Mouse (Mus musculus): ENCODE results near the gene Golga4.

Gene Golga4

DNA sequence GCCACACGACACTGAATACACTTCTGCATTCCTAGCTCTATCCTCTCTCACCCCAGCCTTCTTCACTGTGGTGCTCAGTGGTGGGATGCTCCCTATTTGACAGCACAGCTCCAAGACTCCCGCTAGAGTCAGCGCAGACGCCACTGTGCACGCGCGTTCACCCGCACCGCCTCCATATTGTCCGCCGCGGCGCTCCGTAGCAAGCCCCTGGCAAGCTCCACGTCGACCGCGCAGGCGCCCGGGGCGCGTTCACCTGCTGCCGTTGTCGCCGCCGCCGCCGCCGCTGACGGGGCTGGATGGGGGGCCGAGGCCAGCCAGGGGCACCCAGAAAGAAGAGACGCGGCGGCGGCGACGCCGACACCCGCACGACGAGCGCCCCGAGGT, at the start of gene Golga4:
Golga4 (plus strand) TSS at position 248 of the 384 bp plus-strand sequence.
- DNase-seq (ENCODE audit: low read depth) = peak; percentile 85

GRCm38 (mm10) chr9:118456405-118456804, 49.7 kb upstream of the Golga4 start:
- DNase-seq (ENCODE audit: low read depth) = peak; percentile 42

DNA sequence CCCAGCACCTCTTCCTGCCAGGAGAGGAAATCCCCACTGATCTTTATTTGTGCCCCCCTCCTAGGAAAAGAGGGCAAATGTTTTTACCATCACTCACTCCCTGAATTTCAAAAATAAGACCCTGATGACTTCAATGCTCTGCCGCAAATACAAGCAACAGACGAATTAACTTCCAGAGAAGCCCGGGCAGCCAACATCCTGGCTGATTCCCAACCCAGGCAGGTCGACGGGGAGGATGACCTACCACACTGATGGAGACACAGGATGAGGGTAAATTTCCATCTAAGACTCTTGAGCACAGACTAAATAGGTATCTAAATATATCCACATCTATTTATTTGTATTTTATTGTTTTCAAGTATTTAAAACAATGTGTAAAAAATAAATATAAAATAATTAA, 48.0 kb upstream of the Golga4 start:
- DNase-seq (ENCODE audit: low read depth) = no peak

DNA sequence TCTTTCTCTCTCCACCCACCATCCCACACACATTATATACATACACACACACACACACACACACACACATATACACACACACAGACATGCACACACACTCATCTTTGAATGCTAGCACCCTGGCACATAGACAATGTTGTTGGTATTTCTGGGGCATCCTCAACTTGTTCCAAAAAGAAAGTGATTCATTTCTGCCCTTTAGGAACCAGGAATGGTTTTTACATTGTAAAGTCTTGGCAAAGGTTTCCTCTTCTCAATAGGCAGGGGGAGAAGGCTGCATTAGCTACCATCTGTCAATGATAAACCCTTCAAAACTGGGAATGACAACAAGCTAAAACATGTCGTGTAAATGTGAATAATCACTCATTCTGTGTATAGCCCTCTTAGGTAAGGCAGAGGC, 42.0 kb upstream of the Golga4 start:
- no peak for DNase-seq (ENCODE audit: low read depth)

- no peak for DNase-seq (ENCODE audit: low read depth)
Observed at GRCm38 (mm10) chr9:118468301-118468700, 37.8 kb upstream of the Golga4 start.

- DNase-seq (ENCODE audit: low read depth) = no peak
Observed at GRCm38 (mm10) chr9:118469272-118469671, 36.8 kb upstream of the Golga4 start.

- DNase-seq (ENCODE audit: low read depth) = no peak
Observed at GRCm38 (mm10) chr9:118471296-118471695, 34.8 kb upstream of the Golga4 start.

- DNase-seq (ENCODE audit: low read depth) = peak; percentile 28
Observed at GRCm38 (mm10) chr9:118476211-118476765, 29.8 kb upstream of the Golga4 start.

- DNase-seq (ENCODE audit: low read depth) = no peak
Observed at GRCm38 (mm10) chr9:118476766-118477271, 29.2 kb upstream of the Golga4 start.

- DNase-seq (ENCODE audit: low read depth) = peak; percentile 50
Observed at GRCm38 (mm10) chr9:118477281-118477931, 28.7 kb upstream of the Golga4 start.

- peak; percentile 28 for DNase-seq (ENCODE audit: low read depth)
Observed at GRCm38 (mm10) chr9:118477961-118478360, 28.1 kb upstream of the Golga4 start, which contains the start of gene Eomes. Eomes (plus strand) TSS chr9:118478212.

DNA sequence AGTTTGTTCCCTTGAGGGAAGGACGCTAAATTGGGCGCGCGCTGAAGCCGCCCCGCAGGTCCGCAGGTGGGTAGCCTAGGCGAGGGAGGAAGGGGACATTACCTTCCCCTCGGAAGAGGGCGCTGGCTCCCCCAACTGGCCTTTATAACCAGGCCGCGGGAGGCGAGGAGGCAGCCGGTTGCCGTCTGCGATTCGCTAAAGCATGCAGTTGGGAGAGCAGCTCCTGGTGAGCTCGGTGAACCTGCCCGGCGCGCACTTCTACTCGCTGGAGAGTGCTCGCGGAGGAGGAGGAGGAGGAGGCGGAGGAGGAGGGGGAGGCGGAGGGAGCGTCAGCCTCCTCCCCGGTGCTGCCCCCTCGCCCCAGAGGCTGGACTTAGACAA, 27.6 kb upstream of the Golga4 start:
- peak; percentile 57 for DNase-seq (ENCODE audit: low read depth)

- peak; percentile 64 for DNase-seq (ENCODE audit: low read depth)
Observed at GRCm38 (mm10) chr9:118478839-118479507, 27.1 kb upstream of the Golga4 start.

- no peak for DNase-seq (ENCODE audit: low read depth)
Observed at GRCm38 (mm10) chr9:118479508-118480291, 26.4 kb upstream of the Golga4 start.

DNA sequence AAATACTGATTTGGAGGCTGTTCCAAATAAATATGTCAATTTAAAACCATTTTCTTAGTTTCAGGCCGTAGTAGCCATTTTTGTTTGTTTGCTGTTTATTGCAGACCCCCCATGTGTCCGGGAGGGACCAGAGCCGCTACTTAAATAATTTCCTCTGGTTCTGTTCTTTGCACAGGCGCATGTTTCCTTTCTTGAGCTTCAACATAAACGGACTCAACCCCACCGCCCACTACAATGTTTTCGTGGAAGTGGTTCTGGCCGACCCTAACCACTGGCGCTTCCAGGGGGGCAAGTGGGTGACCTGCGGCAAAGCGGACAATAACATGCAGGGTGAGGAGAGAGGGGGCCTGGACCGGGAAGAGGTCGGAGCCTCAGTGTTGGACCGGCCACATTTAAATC, 25.8 kb upstream of the Golga4 start:
- no peak for DNase-seq (ENCODE audit: low read depth)

DNA sequence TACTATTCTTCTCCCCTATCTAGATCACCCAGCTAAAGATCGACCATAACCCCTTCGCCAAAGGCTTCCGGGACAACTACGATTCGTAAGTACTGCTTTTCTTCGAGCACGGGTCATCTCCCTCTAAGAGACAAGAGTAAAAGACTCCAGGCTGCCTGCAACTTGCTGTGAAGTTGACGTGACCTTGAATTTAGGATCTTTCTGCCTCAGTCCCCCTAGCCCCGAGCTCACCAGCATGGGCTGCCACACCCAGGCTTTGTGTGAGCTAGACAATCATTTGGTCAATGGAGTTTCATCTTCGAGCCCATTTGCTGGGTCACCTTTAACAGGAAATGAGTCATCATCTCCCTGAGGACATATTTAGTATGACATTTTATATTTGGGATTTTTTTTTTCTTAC, 23.9 kb upstream of the Golga4 start:
- DNase-seq (ENCODE audit: low read depth) = no peak

- DNase-seq (ENCODE audit: low read depth) = no peak
Observed at GRCm38 (mm10) chr9:118486361-118487095, 19.5 kb upstream of the Golga4 start.

DNA sequence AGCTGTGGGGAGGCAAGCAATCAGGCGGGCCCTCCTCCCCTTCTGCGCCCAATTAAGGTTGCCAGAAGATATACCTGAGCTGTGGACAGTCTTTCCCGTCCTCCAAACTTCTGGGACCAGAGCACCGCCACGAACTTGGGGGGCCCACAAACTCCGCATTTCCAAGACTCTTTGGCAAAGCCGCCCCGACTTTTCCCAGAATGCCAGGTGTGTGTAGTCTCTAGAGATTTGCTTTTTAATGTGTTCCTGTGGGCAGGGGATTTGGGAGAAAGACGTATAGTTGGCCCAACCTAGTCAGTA, 19.0 kb upstream of the Golga4 start:
- DNase-seq (ENCODE audit: low read depth) = no peak

DNA sequence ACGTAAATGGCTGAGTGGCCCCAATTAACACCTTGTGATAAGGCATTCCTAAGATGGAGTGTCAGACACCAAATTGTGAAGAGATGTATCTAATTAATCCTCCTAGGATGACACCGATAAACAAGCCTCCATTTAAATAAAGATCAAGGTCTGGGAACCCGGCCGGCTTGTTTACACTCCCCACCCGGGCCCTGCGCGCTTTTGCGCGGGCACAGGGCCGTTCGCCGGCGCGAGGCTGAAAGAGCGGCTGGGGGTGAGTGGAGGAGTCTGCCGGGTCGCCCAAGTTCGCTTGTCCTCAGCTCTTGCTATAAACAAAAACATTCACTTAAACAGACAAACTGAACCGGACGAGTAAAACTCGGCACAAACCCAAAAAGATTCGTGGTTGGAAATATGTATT, 18.4 kb upstream of the Golga4 start:
- peak; percentile 43 for DNase-seq (ENCODE audit: low read depth)

DNA sequence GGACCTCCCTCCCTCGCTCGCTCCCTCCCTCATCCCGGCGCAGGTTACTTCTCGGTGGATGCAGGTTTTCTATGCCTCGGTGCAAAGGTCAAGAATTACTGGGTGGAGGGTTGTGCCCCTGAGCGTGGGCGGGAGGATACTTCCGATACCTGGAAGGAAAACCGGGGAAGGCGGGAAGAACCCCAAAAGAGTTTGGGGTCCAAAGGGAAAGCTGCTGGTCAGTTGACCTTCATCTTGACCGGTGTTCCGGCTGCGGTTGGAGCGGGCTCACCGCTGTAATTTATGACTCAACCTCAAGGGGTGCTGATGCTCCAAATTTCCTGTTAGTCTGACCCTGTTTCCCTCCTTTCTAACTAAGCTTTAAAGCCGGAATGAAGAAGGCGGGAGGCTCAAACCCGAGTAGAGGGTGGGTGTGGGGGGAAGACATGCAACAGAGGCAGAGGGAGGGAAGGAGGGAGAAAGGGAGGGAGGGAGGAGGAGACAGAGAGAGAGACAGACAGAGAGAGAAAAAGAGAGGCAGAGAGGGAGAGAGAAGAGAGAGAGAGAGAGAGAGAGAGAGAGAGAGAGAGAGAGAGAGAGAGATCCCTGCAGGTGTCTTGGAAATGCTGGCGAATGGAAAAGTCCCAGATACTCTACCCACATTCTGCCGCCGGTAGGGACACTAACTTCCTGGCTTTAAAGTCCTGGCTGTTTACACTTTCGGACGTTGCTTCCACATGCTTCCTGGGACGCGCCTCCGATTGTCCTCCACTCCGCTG, 17.8 kb upstream of the Golga4 start:
- DNase-seq (ENCODE audit: low read depth) = peak; percentile 64

- peak; percentile 41 for DNase-seq (ENCODE audit: low read depth)
Observed at GRCm38 (mm10) chr9:118488896-118489578, 17.0 kb upstream of the Golga4 start.

Data from naive thymus-derived CD4-positive, alpha-beta T cell, adult 2 months (primary cell).